Mouse (Mus musculus): ENCODE measurements around the gene Bcam.

Gene Bcam

DNA sequence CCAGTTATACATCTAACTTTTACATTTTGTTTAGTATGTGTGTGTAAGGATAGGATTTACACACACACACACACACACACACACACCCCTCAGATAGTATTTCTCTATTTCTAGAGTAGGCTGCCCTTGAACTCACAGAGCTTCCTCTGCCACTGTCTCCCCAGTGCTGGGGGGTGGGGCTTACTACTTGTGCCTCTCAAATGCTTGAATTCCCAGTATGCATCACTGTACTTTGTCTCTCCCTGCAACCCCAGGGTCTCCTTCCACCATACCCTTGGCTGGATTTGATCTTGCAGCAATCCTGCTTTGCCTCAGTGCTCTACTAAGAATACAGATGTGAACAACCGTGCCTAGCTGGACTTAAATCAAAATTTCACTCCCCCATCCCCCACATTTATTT lies 16.8 kb downstream of the Bcam start:
- no peak for DNase-seq (ENCODE audit: low spot score in 2 of 2)

DNA sequence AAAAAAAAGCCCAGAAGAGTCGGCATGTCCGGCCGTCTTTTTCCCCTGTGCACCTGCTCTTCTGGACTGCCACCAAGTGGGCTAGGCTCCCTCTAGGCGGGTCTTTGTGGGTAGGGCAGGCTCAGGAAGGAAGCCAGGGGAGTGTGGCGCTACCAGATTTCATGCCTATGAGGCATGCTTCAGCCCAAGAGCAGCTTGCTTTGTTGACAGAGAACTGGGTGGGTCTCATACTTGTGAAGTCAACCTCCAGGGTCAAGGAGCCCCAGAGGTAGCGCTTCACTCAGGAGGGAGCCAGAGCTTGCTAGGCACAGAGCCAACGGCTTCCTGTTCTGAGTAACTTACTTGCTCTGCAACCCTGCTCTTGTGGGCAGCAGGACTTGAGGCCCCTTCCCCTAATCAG lies 17.2 kb downstream of the Bcam start:
- DNase-seq (ENCODE audit: low spot score in 2 of 2), result no peak

DNA sequence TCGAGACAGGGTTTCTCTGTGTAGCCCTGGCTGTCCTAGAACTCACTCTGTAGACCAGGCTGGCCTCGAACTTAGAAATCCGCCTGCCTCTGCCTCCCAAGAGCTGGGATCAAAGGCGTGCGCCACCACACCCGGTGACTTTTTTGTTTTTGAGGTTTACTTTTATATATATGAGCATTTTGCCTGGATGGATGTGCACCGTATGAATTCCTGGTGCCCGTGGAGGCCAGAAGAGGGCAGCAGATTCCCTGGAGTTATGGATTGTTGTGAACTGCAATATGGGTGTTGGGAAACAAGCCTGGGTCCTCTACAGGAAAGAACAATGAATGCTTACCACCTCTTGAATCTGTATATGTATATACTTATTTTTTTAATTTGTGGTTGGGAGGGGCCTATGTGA lies 18.2 kb downstream of the Bcam start:
- DNase-seq (ENCODE audit: low spot score in 2 of 2), result no peak

DNA sequence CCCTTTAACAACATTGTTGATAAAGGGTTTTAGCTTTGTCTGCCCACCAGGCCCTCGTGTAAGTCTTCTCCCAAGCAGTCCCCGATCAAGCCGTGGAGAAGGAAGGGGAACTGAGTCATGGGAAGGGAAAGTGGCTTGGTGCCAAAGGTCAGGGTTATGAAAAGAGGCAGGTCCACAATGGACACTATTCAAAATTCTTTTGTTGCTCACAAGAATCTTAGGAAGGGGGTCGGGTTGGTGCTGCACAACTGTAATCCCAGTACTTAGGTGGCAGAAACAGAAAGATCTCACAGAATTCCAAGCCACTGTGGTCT lies 19.8 kb downstream of the Bcam start:
- no peak for DNase-seq (ENCODE audit: low spot score in 2 of 2)

DNA sequence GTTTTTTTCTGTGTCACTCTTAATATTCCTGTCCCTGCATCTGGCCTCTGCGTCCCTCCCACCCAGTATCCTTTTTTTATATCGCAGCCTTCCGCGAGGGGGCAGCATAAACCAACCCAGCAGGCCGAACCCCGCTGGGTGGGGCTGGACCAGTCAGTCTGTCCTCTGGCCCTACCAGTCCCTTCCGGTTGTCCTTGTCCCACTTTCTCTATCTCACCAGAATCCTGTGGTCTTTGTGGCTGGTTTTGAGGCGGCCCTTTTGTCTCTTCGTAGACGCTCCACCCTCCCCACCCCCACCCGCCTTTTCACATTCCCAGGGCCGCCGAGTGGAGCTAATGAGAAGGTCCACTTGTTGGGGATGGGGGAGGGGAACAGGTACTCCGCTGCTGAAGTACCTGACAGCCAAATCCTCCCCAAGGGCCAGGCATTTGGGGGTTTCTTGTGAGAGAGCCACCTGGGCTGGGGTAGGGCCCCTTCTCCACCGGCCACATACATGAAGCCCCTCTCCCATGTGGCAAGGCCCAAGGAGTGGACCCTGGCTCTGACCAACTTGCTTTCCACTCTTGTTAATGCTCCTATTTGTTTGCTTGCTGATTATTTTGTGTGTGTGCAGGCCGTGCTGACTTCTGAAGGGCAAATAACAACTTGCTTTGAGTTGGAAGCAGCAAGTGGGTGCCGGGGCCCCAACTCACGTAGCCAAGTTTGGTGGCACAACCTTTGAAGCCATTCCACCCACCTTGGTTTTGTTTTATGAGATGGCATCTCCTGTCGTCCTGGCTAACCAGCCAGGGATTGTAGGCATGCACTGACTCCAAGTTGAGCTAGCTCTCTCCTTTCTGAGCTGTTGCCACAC lies 20.4 kb downstream of the Bcam start, which contains the start of gene Nectin2:
TSS of gene Nectin2 (minus strand) at position 267 of the 853 bp plus-strand sequence.
- DNase-seq (ENCODE audit: low spot score in 2 of 2), result peak; percentile 25 to 46

DNA sequence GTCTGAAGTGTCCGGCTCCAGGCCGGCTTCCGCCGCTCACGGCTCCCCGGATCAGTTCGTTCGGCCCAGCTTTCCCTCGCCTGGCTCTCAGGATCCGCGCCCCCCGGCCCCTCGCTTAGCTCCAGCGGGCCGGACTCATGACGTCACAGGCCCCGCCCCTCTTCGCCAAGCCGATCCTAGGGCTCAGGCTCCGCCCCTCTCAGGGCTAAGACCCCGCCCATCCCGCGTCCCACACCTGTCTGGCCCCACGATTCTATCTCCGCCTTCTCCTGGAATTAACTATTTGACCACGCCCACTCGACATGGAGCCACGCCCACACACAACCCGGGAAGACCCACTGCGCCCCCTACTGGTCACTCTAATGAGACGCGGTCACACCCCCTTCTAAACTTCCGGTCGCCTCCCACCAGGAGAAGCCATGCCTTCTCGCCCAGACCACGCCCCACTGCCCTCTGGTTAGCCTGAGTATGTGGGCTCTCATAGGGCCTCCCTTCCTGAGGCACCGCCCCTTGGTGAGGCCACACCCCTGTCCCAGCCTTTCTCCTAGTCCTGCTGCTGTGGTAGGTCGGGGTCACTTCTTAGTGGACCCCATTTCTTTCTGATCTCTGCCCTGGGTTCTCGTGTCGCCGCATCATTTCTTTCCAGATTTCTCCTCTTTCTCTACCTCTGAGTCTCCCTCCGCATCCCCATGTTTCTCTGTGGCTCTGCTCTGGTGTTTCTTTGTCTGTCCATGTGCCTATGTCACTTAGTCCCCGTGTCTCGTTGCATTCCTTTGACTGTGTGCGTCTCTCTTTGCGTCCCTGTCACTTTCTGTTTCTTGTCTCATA lies 21.2 kb downstream of the Bcam start:
- DNase-seq (ENCODE audit: low spot score in 2 of 2), result peak; percentile 25 to 58

DNA sequence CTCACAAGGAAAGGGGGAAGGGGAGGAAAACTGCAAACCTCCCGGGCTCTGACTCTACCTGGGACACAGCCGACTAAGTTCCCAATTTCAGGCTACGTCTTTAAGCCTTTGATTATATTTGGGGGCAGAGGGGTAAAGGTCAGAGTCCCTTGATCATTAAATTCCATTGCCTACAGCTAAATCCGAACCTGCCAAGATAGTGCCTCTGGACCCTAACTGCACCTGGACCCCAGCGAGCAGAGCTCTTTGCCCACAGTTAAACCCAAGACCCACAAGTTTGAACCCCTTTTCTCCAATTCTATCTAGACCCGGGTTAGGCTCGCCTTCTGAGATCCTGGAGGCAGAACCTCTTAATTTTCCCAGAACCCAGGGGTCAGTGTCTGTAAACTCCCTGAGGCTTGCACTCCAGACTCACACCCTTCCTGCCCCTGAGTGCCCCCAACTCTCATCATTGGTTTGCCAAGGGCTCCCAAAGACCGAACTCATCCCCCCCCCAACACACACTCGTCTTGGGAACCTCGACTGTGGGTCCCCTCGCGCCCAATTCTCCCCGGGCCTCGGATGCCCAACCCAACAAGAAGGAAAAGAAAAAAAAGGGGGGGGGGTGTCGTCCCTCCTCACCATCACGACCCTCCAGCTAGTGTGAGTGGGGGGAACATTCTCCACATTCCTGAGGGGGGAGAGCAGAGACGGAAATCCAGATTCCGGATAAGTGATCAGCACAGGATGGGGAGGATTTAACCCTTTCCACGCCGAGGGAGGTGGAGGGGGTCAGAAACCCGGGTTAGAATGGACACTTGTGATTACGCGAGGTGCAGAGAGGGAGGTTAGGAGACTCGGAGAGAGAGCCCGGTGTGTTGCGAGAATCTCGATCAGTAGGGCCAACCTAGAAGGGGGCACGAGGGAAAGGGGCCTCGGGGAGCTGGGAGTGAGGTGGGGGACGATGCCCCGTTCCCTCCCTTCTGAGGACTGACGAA lies 22.3 kb downstream of the Bcam start:
- DNase-seq (ENCODE audit: low spot score in 2 of 2), result no peak

DNA sequence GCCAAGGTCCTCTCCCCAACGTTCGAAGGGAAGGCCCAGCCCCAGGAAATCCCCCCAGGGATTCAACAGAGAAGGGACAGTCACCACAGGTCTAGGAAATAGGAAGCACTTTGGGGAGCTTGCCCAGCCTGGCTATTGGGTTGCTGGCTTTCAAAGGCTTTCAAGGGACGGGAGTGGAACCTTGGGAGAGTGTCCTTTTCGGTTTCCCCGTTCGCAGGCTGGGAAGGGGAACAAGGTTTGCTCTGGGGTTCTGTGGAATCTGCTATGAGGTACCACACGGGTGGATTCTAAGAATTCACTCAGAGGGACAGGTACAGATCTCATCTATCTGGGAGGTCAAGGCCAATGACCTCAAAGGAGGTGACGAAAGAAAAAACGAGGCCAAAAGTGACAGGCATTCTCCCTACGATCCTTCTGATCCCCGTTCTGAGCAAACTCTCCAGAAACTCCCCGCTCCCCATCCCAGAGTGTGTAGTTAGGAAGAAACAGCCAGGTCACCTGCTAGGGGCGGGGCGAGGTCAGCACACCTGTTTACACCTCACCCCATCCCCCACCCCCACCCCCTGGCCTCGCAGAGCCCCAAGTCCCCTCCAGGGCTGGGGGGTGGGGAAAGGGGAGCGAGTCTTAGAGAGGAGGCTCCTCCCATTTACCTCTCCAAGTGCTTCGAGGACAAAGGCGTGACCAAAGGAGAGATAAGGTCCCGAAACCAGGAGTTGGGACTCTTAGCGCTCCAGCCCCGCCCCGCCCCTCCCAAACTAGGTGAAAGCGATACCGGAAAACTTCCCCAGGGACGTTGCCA lies 23.2 kb downstream of the Bcam start:
- DNase-seq (ENCODE audit: low spot score in 2 of 2), result no peak

DNA sequence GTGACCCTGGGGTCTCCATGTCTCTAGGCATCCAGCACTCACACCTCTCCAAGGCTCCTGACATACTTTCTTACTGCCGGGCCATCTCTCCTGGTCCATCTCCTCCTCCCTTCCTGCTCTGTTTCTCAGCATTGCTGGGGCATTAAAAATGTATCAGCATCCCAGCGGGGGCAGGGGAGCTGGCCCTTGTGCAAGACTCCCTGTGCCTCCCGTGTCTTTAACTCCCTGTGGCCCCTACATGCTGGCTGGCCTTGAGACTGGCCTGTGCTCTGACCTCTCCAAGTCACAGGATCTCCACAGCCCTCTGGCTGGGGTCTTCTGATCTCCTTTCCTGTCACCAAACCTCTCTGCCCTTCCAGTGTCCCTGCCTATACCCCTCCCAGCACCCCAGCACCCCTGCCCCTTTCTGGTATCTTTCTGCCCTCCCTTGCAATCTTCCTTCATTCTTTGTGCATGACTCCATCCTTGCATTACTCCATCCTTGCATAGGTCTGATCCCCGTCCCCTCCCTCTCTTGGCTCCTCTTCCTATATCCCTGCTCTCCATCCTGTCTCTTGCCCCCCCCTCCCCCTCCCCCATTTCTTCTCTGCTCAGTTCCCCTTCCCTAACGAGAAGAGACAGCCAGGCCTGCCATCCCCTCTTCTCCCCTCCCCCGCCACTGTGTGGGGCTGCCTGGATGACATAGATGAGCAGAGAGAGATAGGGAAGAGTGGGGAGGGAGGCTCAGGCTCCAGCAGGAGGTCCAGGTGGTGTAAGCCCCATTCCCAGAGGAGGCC lies 24.2 kb downstream of the Bcam start:
- DNase-seq (ENCODE audit: low spot score in 2 of 2), result no peak

DNA sequence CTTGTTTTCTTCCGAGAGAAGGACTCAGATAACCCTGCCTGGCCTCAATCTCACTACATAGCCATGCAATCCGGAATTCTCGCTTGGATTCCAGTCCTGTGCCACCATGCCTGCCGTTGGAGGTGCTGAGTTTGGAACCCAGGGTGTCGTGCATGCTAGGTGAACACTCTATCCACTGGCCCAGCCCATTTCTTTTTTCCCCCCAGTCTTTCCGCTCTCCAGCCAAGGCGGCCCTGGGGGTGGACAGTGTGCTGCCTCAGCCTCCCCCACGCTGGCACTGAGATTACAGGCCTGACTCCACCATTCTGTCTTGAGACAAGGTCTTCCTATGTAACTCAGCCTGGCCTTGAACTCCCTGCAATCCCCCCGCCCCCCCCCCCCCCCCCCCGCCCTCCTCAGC lies 24.8 kb downstream of the Bcam start:
- DNase-seq (ENCODE audit: low spot score in 2 of 2), result no peak

DNA sequence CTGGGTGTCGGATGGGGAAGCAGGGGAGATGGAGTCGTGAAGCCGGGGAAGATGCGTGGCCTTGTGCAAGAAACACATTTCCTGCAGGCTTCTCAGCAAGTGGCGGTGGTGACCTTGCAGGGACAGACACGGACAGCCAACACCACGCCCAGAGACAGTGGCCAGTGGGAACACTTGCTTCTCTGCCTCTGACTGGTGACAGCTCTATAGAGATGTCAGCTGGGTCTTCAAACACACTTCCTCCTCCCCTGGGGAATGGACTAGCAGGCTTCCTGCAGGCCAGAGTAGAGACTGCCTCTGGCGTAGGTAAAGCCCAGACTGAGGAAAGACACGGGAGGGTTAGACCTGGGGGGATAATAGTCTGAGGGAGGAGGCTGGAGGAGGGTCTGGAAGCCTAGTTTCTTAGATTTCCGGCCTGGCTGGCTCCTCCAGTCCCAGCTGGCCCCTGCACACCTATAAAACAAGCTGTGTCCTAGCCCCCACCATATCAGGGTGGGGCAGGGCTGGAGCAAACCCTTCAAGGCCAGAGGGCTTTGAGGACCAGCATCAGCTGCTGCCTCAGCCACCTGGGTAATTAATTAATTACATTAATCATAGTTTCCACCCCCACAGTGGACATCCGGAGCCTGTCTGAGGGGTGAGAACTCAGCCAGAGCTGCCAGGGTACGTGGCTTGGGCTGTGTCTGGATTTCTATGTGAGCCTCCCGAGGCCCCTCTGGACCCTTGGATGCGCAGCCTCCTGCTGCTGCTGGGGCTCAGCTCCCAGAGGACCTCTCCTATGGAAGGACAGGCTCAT lies 26.0 kb downstream of the Bcam start:
- no peak for DNase-seq (ENCODE audit: low spot score in 2 of 2)

DNA sequence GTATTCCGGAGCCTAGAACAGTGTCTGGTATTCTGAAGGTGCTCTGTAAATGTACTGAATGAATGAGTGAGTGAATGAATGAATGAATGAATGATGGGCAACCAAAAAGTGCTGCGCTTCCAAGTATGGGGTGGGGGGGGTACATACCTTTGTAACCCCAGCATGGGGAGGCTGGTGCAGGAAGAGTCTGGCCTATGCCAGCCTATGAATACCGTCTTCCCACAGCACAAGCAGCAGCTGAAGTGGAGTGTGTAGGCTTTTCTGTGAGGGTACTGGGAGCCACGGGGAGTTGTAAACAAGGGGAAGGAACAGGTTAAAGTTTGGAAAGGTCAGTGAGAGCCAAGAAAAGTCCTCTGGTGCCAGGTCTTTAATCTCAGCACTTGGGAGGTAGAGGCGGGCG lies 27.0 kb downstream of the Bcam start:
- DNase-seq (ENCODE audit: low spot score in 2 of 2), result no peak

DNA sequence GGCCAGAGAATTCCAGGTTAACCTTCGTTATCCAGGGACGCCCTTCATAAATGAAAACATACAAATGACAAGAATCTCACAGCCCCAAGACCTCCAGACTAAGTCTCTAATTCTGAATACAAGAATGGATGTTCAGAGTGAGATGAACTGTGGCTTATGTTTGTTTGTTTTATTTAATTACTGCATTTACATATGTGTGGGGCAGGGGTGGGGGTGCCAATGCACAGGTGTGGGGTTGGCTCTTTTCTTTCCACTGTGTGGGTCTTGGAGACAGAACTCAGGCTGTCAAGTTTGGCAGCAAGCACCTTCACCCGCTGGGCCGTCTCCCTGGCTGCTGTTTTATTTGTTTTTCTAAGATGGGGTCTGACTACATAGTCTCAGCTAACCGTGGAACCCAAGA lies 28.3 kb downstream of the Bcam start:
- no peak for DNase-seq (ENCODE audit: low spot score in 2 of 2)

DNA sequence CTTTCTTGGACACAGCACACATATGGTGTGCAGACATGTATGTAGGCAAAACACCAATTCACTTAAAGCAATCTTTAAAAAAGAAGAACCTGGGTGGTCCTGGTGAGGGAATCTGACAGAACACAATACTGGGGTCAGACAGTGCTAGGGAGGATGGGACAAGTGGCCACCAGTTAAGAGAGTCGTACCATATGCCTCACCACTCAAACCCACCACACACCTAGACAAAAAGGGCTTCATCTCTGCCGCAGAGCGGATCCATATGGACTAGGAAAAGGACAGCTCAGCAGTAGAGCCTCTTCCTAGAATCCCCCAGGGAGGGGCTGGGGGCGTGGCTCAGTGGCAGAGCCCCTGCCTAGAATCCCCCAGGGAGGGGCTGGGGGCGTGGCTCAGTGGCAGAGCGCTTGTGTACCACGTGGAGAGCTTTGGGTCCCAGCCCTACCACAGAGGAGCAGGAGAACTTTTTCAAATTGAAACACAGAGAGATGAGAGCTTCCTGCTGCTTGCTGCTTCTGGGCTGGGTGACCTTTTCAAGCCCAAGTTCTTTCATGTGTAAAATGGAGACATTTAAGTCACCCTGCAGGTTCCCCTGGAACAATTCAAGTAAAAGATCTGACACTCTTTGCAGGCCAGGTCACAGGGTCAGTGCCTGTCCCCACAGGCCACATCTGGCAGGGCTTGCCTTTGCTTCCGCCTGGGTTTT lies 29.3 kb downstream of the Bcam start:
- no peak for DNase-seq (ENCODE audit: low spot score in 2 of 2)

DNA sequence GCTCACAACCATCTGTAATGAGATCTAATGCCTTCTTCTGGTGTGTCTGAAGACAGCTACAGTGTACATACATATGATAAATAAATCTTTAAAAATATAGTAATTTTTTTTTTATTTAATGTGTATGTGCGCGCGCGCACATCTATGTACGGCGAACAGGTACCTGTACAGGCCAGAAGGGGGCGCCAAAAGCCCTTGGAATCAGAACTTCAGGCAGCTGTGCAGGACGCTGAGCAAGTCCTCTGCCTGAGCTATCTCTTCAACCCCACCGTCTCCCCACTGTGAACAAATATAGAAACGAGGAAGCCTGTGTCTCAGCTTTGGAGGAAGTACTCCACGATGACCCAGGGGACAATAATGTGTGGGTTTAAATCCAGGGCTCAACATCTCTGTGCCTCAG lies 30.5 kb downstream of the Bcam start:
- peak in 1 of 2 experiments; percentile 23 for DNase-seq (ENCODE audit: low spot score in 2 of 2)

DNA sequence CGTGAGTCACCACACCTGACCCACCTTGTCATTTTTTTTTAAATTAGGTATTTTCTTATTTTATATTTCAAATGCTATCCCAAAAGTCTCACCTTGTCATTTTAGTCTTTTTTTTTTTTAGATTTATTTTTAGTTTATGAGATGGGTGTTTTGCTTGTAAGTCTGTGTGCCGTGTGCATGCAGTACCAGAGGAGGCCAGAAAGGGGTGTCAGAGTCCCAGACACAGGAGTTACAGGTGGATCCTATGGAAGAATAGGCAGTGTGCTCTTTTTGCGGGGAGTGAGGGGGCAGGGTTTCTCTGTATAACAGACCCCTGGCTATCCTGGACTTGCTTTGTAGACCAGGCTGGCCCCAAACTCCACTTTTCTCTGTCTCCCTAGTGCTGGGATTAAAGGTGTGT lies 32.0 kb downstream of the Bcam start:
- DNase-seq (ENCODE audit: low spot score in 2 of 2), result no peak

DNA sequence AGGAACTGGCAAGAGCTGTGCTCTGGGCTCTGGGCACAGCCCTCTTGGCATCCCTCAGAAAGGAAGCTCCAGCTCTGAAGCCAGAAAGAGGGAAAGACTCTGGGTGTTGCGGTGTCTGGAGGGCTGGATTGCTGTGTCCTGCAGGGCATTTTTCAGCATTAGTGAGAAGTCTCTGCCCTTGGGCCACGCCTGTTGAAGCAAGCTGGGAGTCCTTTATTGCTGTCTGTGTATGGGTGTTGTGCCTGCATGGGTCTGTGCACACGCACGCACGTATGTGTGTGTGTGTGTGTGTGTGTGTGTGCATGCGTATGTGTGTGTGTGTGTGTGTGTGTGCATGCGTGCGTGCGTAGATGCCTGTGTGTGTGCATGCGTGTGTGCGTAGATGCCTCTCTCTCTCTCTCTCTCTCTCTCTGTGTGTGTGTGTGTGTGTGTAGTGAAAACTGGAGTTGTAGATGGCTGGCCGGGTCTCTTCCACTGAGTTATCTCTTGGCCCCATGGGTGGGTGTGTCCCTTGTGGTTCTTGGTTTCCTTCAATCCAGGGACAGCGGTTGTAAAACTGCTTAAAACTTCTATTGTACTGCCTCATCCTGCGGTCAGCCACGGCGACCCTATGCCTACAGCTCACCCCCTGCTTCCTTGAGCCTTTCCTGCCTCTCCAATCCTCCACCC lies 34.3 kb downstream of the Bcam start:
- DNase-seq (ENCODE audit: low spot score in 2 of 2), result no peak

DNA sequence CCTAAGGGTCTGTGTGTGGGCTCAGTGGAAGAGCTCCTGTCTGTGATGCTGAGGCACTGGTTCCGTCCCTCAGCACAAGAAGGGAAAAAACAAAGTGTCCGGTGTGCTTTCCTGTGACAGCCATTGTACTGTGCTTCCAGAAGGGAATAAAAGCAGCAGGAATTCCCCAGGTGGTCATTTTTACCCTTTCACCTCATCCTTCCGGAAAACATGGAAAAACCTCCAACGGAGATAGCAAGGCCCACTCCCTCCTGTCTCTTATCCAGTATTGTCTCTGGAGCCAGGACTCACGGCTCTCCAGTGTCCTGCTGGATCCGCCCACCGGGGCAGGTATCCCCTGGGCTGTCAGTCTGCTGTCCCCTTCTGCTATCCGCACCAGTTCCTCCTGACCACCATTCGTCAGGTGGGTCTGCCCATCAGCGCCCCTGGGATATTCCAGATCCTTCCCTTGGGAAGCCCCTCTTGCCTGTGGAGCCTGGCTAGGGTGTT lies 36.6 kb downstream of the Bcam start:
- DNase-seq (ENCODE audit: low spot score in 2 of 2), result no peak

Measured in thymus, postnatal 10 days (tissue).